Mouse (Mus musculus) yolk sac, embryonic 10.5 days (tissue): Measurements from ENCODE around the gene Mrpl52.
A peak's percentile ranks its signal among the peaks of the same experiment; 100 is the strongest.

Experiments
- DNase-seq: peaks from one replicate; pipeline ENCODE4 v3.0.0-alpha.2; 2017; ENCODE audit warnings: low spot score

Gene Mrpl52

GRCm38 (mm10) chr14:54426689-54427398 is at the start of gene Mrpl52:
Mrpl52 (plus strand) TSS chr14:54426909.
- DNase-seq, result peak; percentile 88

GRCm38 (mm10) chr14:54377166-54377565 is 49.5 kb upstream of the Mrpl52 start:
- DNase-seq, result no peak

GRCm38 (mm10) chr14:54379571-54379970 is 47.1 kb upstream of the Mrpl52 start:
- DNase-seq, result no peak

GRCm38 (mm10) chr14:54380616-54381015 is 46.1 kb upstream of the Mrpl52 start:
- DNase-seq, result no peak

GRCm38 (mm10) chr14:54381816-54382215 is 44.9 kb upstream of the Mrpl52 start:
- peak; percentile 74 for DNase-seq

- no peak for DNase-seq
Observed at GRCm38 (mm10) chr14:54382641-54383040, 44.1 kb upstream of the Mrpl52 start.

GRCm38 (mm10) chr14:54383355-54383771 is 43.3 kb upstream of the Mrpl52 start:
- peak; percentile 88 for DNase-seq

GRCm38 (mm10) chr14:54384396-54384795 is 42.3 kb upstream of the Mrpl52 start:
- no peak for DNase-seq

GRCm38 (mm10) chr14:54385968-54386618 is 40.6 kb upstream of the Mrpl52 start:
- no peak for DNase-seq

- DNase-seq, result peak; percentile 40
Observed at GRCm38 (mm10) chr14:54387546-54387945, 39.2 kb upstream of the Mrpl52 start.

- no peak for DNase-seq
Observed at GRCm38 (mm10) chr14:54390843-54391242, 35.9 kb upstream of the Mrpl52 start.

GRCm38 (mm10) chr14:54393794-54394193 is 32.9 kb upstream of the Mrpl52 start:
- no peak for DNase-seq

GRCm38 (mm10) chr14:54394309-54394708 is 32.4 kb upstream of the Mrpl52 start:
- DNase-seq, result no peak

GRCm38 (mm10) chr14:54396685-54397084 is 30.0 kb upstream of the Mrpl52 start:
- DNase-seq, result no peak

GRCm38 (mm10) chr14:54397872-54398527 is 28.7 kb upstream of the Mrpl52 start:
- DNase-seq, result no peak

GRCm38 (mm10) chr14:54398528-54398916 is 28.2 kb upstream of the Mrpl52 start:
- no peak for DNase-seq

- no peak for DNase-seq
Observed at GRCm38 (mm10) chr14:54398921-54399382, 27.8 kb upstream of the Mrpl52 start.

- DNase-seq, result no peak
Observed at GRCm38 (mm10) chr14:54401723-54402122, 25.0 kb upstream of the Mrpl52 start.

GRCm38 (mm10) chr14:54408336-54409056 is 18.2 kb upstream of the Mrpl52 start:
- no peak for DNase-seq

- DNase-seq, result no peak
Observed at GRCm38 (mm10) chr14:54409057-54409645, 17.6 kb upstream of the Mrpl52 start.

- peak; percentile 90 for DNase-seq
Observed at GRCm38 (mm10) chr14:54409980-54410810, 16.5 kb upstream of the Mrpl52 start.
